Mouse (Mus musculus) embryo, embryonic 9.5 days (tissue): Measurements from ENCODE around the gene Arhgef26.

Source experiments
- DNase-seq: peaks from one replicate; pipeline ENCODE4 v3.0.0-alpha.2; 2017; ENCODE audit errors: extremely low spot score

Gene Arhgef26

GRCm38 (mm10) chr3:62380420-62380819 is 42.3 kb downstream of the Arhgef26 start:
- peak; percentile 10 for DNase-seq

- no peak for DNase-seq
Observed at GRCm38 (mm10) chr3:62382853-62383252, 44.7 kb downstream of the Arhgef26 start.

- DNase-seq, result no peak
Observed at GRCm38 (mm10) chr3:62392636-62393035, 54.5 kb downstream of the Arhgef26 start.

GRCm38 (mm10) chr3:62394284-62394683 is 56.1 kb downstream of the Arhgef26 start:
- peak; percentile 49 for DNase-seq

GRCm38 (mm10) chr3:62395368-62395767 is 57.2 kb downstream of the Arhgef26 start:
- DNase-seq, result no peak

- DNase-seq, result no peak
Observed at GRCm38 (mm10) chr3:62396109-62396508, 58.0 kb downstream of the Arhgef26 start.

GRCm38 (mm10) chr3:62398094-62398493 is 60.0 kb downstream of the Arhgef26 start:
- DNase-seq, result no peak

- DNase-seq, result no peak
Observed at GRCm38 (mm10) chr3:62399826-62400746, 61.9 kb downstream of the Arhgef26 start.

- DNase-seq, result no peak
Observed at GRCm38 (mm10) chr3:62402466-62402865, 64.3 kb downstream of the Arhgef26 start.

GRCm38 (mm10) chr3:62404477-62405246 is 66.5 kb downstream of the Arhgef26 start:
- DNase-seq, result no peak

GRCm38 (mm10) chr3:62409555-62410182 is 71.5 kb downstream of the Arhgef26 start:
- no peak for DNase-seq

- DNase-seq, result no peak
Observed at GRCm38 (mm10) chr3:62410491-62410890, 72.3 kb downstream of the Arhgef26 start.

GRCm38 (mm10) chr3:62412704-62413103 is 74.6 kb downstream of the Arhgef26 start:
- DNase-seq, result no peak

- no peak for DNase-seq
Observed at GRCm38 (mm10) chr3:62414926-62415325, 76.8 kb downstream of the Arhgef26 start.

- DNase-seq, result no peak
Observed at GRCm38 (mm10) chr3:62417458-62417857, 79.3 kb downstream of the Arhgef26 start.

GRCm38 (mm10) chr3:62418387-62419138 is 80.4 kb downstream of the Arhgef26 start:
- DNase-seq, result no peak

GRCm38 (mm10) chr3:62433675-62434074 is 95.5 kb downstream of the Arhgef26 start:
- no peak for DNase-seq

- no peak for DNase-seq
Observed at GRCm38 (mm10) chr3:62435923-62436322, 97.8 kb downstream of the Arhgef26 start.

GRCm38 (mm10) chr3:62440431-62440969 is 102.4 kb downstream of the Arhgef26 start:
- no peak for DNase-seq

GRCm38 (mm10) chr3:62443582-62444194 is 105.5 kb downstream of the Arhgef26 start:
- DNase-seq, result no peak

- no peak for DNase-seq
Observed at GRCm38 (mm10) chr3:62446271-62446670, 108.1 kb downstream of the Arhgef26 start.
